Mouse (Mus musculus): ENCODE results near the gene Trpd52l3.

- TF ChIP-seq CTCF (IDR thresholded peaks at IDR 0.05; ENCODE audit: insufficient read depth, low read depth, low read length) (no peak), POLR2A (IDR thresholded peaks at IDR 0.05; ENCODE audit: insufficient read depth, low read depth, low read length) (no peak)
Measured at GRCm38 (mm10) chr19:29986464-29987091, 17.0 kb upstream of the Trpd52l3 start.
